Mouse (Mus musculus) embryo, embryonic 10 days (tissue): Measurements from ENCODE around the gene Bysl.
A peak's percentile ranks its signal among the peaks of the same experiment; 100 is the strongest.

ENCODE experiments used
- DNase-seq: peaks from one replicate; pipeline ENCODE4 v3.0.0-alpha.2; 2015; ENCODE audit warnings: low spot score

The Bysl gene

DNA sequence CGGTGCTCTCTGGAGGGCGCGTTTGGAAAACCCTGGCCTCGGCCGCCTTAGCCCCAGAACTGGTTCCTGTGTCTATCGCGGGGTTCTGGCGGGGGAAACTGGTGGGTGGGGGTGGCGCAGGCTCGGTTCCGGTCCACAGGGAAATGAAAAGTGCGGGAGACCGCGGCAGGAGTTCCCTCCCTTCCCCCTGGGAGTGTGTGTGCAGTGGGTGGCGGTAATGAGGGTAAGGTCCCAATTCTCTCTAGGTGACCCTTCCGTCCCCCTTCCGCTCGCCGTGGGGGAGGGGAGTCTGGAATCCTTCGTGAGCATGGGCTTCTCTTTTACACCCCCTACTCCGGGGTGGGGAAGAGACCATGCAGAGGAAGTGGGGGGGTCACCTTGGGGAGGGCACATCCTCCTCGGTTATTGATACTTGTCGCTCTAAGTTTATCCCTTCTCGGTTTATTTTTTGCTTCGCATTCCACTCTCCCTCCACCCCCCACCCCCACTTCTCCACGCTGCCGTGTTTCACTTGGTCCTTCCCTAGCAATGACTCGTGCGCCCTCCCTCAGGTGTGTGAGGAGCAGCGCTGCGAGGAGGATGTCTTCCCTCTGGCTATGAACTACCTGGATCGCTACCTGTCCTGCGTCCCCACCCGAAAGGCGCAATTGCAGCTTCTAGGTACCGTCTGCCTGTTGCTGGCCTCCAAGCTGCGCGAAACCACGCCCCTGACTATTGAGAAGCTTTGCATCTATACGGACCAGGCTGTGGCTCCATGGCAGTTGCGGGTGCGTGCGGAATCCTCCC lies 16.9 kb downstream of the Bysl start:
- peak; percentile 68 for DNase-seq

DNA sequence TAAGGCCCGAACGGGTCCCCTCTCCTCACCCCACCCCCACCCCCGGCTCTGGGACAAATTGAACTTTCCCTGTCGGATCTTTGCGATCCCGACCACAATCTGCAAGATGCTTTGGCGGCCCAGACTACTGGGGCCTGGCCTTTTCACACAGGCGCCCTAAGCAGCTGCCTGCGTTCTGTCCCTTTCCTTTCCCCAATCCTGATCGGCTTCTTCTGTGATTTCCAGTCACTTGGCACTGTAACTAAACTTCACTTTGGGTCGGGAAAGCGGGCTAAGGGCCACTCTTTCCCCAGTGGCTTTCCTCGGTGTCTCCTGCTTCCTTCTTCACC lies 17.5 kb downstream of the Bysl start:
- DNase-seq: no peak

DNA sequence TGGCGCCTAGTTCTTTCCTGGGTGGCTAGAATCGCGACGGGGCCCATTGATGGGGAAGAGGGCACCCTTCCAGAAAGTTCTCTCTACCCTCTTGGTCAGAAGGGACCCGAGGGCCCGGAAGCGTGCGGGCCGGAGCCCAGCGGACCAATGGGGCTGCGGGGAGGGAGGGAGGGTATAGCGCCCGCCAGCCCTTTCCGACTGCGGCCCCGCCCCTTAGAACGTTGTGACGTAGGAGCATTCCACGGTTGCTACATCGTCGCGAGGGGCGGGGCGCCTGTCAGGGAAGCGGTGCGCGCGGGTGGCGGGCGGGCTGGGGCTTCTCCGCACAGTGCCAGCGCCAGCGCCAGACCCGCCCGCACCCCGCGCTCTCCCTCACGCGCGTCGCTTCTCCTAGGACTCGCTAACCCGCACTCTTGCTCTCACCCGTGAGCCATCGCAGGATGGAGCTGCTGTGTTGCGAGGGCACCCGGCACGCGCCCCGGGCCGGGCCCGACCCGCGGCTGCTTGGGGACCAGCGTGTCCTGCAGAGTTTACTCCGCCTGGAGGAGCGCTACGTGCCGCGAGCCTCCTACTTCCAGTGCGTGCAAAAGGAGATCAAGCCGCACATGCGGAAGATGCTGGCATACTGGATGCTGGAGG lies 18.0 kb downstream of the Bysl start:
- DNase-seq: peak; percentile 98

DNA sequence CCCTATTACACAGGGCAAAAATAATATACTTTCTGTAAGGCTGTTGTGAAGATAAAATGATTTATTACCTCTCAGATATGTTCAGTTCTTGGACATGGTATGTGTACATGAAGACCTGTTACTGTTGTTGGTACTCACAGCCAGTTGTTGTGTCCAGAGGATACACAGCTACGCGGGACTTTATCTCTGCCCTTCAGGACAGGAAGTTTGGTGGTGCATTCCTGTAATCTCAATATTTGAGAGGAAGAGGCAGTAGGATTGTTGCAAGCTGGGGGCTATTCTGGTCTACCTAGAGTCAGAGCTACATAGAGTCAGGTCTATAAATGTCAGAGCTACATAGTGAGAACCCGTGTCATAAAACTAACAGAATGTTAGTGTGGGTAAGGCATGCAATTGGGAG lies 20.2 kb downstream of the Bysl start:
- DNase-seq: peak; percentile 3

DNA sequence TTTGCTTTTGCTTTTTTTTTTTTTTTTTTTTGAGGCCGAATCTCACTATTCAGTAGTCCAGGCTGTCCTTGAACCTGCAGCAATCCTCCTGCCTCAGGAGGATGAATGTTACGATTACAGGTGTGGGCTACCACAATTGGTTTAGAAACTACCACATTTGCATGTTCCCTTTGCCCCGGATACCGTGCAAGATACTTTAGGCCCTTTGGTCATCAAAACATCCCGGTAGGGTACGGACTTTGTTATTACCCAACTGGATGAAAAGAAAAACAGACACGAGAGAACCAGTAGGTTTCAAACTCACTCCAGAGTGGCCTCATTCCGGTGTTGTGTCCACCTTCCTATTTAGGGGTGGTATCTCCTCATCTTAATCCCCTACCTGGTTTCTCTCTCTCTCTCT lies 22.8 kb downstream of the Bysl start:
- DNase-seq: no peak

DNA sequence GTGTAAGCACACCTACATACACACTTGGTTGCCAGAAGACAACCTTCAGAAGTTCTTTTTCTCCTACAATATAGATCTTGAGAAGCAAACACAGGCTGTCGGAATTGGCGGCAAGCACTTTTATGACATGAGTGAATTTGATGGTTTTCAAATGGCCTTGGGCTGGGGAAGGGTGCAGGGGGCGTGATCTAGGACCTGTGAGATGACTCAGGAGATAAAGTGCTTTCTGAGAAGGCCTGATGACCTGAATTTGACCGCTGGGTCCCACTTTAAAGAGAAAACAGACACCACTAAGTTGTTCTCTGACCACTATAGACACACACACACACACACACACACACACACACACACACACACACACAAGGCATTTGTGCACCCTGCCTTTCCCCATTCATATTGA lies 30.3 kb downstream of the Bysl start:
- DNase-seq: no peak

DNA sequence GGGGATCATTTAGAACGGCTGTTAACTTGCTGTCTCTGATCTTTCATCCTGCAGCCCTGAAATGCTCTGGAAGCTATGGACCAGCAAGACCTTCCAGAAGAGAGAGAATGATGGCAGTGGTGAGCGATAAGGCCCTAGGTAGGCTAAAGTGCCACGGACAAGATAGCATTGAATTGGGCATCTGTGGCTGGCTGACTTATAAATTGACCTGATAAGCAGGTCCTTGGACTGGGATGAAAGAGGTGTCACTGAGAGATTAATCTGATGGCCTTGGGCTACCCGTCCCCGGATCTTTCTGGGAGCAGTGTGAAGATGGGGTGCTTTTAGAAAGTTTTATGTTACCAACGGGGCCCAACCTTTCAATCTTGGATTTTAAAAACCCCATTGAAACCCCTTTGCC lies 32.6 kb downstream of the Bysl start:
- no peak for DNase-seq

DNA sequence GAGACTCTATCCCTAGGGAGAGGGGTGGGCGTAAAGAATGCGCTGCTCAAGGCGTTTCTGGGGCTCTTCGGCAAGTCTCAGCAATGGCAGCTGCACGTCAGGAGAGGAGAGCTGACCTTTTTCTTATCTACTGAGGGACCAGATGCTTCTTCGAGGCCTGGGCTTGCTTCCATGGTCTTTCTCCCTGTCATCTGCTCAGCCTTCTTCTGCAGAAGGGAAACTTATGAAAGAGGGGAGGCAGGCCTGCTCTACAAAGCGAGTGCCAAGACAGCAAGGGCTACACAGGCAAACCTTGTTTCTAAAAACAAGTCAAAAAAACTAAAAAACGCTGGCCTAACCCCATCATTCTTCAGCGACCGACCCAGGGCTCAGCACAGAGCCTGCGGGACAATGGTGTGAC lies 36.5 kb downstream of the Bysl start:
- DNase-seq: no peak

DNA sequence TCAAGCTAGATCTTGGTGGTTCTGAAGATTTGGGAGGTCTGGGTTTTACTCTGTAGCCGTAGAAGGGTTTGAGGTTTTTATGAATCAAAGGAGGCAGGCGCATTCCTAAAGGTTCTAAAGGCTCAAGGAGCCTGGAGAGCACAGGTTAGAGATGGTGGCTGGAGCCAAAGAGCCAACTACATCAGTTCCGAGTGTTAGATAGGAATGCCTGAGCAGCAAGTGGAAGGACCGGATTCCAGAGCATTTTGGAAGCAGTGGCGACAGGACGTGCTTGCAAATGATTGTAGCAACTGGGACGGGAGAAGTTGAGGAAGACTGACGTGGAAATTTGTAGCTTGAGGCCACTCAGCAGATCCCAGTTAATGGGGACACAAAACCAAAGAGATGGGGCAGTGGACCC lies 37.3 kb downstream of the Bysl start:
- DNase-seq: no peak

DNA sequence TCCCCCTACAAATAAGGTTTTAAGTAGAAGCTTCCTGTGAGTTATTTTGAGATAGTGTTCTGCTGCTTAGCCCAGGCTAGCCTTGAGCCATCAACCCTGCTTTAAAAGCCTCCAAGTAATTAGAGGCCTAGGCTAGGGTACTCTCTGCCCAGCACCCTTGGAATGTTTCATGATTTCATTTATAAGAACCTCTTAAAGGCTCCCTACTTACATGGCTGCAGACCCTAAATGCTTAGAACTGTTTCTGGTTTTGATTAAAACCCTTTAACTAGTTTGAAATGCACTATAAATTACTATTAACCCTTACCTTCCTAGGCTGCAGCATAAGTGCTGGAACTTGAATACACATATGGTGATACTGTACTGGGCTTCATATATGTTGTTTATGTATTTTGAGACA lies 38.9 kb downstream of the Bysl start:
- no peak for DNase-seq

DNA sequence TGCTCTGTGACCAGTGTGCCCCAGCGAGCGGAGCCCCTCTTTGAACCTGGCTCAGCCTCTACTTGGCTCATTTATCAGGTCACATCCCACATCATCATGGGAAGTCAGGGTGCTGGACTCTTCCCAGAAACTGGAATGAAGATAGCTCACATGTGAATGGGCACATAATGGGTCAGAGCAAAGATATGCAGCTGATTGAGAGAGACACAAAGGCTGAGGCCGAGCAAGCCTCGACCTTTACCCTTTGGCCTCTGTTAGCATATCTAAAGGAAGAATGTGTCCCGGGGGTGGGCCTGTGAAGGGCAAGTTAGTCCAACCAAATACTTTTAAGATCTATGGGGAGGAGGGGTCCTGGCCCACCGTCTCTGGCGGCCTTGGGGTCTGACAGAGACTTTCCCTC lies 39.7 kb downstream of the Bysl start:
- DNase-seq: peak; percentile 92

DNA sequence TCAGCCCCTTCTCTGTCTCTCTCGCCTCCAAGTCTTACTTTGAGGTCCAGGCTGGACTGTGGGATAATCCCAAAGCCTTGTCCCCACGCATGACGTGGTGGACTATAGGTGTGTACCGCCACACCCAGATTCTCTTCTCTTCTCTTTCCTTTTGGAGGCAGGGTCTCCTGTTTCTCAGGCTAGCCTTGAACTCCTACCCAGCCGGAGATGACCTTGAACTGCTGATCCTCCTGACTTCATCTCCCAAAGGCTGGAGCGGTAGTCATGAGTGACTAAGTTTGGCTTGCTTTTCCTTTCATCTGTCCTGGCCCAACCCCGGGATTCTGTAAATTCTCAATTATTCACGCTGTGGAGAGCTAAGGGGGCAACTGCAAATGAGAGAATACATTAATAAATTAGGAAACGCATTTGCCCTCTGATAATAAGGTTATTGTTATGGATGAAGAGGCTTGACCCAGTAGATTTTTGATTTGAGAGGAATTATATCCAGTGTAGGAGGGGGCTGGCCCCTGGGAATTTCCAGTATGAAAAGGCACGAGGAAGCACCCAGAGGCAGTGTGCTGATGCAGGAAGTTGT lies 42.3 kb downstream of the Bysl start:
- peak; percentile 36 for DNase-seq

DNA sequence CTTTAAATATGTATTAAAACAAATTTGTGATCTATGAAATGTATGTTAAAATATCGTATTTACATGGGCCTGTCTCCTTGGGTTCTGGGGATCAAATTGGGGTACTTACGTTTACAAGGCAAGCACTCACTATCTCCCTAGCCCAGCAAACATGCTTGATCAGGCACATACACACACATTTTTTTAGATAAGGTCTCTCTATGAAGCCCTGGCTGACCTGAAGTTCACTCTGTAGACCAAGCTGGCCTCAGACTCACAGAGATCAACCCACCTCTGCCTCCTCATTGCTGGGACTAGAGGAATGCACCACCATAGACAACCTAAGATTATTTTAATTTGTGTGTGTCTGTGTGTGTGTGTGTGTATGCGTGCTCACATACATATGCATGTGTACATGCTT lies 42.9 kb downstream of the Bysl start:
- no peak for DNase-seq

DNA sequence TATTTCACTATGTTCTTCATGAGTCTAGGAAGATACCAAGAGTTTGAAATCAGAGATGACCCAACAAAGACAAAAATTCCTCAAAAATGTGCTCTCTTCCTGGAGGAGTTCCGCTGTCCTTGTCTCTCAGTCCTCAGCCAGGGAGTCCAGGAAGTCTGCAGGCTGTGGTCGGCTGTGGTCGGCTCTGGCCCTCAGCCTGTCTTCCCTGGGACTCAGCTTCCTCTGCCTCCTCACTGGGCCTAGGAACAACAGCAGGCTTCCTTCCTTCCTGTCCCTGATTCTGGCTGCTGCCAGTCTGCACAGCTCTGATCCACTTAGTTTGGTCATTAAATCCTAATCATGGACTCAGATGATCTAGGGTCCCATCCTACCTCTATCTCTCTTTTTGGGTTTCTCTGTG lies 44.0 kb downstream of the Bysl start:
- peak; percentile 21 for DNase-seq

DNA sequence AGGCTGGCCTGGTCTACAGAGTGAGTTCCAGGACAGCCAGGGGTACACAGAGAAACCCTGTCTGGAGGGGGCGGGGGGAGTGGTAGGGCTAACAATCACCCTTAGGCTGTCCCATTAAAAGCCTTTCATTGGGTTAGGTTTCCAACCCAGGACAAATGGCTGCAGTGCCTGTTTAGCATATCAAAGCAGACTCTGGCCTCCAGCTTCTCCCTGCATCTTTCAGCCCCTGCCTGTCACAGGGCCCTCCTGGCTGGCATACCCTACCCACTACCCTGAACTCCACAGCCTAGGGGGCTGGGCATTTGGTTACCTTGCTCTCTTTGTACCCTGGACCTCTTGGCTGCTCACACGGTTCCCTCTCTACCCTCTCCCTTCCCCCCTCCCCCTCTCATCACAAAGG lies 45.2 kb downstream of the Bysl start:
- peak; percentile 24 for DNase-seq

DNA sequence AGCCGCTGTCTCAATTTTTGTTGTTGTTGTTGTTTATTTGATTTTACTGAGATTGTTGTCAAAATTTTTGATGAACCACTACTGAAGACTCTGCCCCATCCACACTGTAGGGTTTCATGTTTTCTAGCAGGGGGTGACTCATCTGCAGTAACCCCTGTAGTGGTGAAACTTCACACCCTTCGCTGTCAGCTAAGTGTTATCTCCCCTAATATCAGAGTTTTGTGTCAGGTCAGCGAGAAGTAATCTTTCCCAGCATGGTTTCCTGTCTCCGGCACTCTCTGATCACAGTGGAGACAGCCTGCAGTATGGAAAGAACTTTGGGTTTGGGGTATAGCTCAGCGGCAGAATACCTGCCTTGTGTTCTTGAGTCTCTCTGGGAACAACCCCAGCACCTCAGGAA lies 46.7 kb downstream of the Bysl start:
- no peak for DNase-seq

DNA sequence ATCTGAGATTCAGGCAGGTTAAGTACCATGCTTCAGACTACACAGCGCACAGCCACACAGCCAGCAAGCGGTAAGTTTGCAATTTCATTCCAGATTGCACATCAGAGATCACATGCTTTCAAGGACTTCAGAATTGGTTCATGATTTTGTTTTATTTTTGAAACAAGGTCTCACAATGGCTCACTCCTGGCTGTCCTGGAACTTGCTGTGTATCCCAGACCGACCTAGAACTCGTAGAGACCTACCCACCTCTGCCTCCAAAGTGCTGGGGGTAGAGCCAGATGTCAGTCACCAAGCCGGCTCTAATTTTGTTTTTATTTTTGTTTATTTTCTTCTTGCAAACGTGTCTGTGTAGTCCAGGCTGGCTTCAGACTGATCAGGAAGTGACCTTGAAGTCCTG lies 48.4 kb downstream of the Bysl start:
- DNase-seq: no peak

DNA sequence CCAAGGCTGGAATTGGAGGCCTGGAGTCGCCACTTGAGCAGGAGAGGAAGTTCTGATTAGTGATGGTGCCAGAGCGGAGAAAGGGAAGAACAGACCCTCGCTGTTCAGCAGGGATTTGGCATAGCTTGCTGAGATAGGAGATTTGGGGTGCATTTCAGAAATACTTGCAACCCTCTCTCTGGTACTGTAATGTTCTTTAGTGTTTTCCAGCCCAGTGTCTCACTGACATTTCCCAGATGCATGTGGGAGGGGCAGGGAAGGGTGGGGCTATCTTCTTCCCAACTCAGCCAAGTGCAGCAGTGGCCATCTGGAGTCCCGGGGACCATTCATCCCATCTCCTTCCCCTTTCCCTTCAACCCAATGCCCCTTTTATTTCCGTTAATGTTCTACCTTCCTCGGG lies 51.6 kb downstream of the Bysl start:
- no peak for DNase-seq

DNA sequence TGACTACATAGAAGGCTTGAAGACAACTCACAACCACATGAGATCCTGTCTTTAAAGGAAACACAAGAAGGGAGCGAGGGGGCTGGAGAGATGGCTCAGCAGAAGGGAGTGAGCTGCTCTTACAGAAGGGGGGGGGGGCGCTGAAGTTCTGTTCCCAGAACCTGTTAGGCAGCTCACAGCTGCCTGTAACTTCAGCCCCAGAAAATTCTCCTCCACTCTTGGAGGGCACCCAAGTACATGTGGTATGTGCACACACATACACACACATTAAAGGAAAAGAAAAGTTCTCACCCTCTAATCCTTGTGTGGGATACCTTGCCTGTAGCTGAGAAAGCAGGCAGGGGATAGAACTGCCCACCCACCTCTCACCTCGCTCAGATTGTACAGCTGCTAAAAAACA lies 54.1 kb downstream of the Bysl start:
- no peak for DNase-seq

DNA sequence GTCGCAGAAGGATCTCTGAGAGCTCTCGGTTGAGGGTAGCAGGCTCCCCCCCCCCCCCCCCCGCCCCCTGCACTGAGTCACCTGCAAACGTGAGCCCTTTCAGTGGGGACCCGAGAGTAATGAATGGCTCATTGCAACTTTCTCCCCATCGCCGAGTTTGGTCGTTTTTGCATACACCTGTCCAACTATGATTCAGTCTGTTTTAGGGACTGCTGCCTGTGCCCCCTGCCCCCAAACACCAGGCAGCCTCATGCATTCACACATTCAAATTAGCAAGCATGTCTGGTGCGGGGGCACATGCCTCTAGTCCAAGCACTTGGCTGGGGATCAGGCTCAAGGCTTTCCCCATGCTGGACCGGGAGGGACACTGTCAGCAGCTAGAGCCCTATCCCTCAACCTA lies 56.7 kb downstream of the Bysl start:
- no peak for DNase-seq

DNA sequence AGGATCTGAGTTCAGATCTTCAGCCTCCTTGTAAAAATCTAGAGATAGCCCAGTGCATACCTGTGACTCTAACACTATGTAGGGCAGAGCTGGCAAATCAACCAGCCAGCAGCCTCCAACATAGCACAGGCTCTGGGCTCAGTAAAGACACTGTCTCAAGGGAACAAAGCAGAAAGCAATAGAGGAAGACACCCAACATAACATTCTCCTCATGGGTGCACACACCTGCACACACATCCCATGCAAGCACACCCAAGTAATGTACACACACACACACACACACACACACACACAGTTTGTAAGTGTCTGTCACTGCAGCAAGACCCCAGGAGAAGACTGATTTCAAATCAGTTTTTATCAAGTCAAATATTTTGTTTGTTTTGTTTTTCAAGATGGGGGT lies 58.3 kb downstream of the Bysl start:
- no peak for DNase-seq

DNA sequence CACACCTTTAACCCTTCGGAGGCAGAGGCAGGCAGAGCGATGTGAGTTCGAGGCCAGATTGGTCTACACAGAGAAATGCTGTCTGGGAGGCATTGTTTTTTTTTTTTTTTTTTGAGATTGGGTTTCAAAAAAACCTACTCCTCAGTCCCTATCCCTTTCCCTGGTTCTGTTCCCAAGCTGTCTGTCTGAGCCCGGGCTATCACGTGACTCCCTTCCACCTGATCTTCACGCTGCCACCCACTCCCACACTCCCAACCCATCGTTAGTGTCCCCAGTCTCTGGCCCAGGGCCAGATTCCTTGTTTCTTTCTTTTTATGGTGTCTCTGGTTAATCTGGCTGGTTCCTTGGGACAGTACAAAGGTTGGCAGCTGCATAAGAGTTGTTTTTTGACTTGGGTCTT lies 60.2 kb downstream of the Bysl start:
- no peak for DNase-seq
